Mouse (Mus musculus): ENCODE measurements around the gene Fam118b. TPM values are rescaled to one million over a fixed set of nuclear protein-coding genes. Genes with fewer than 3 reads are reported as not detected.

The Fam118b gene
- polyA plus RNA-seq, 1 experiment from 2014 or later: 35.5 TPM

- peak within 1 kb of the TSS; percentile 79 for H3K9ac ChIP-seq (ENCODE audit: low read length)
- ATAC-seq (ENCODE audit: low read depth): peak; percentile 99
Measured at GRCm38 (mm10) chr9:35175251-35176123, 92.1 kb downstream of the Fam118b start, which contains the start of gene Dcps. Gene Dcps, minus strand, starts transcription at chr9:35176061.

GRCm38 (mm10) chr9:35173331-35173730 lies 94.3 kb downstream of the Fam118b start:
- no peak overlapping the region for H3K27ac ChIP-seq (ENCODE audit: low read length)
- H3K9me3 ChIP-seq (ENCODE audit: control insufficient read depth, low read length): no peaks in the 10 kb centered on the region
- no peaks in the 10 kb centered on the region for H3K27me3 ChIP-seq (ENCODE audit: control insufficient read depth, insufficient read depth, low read depth, low read length)
- peaks cover 9% of the 10 kb centered on the region for H3K4me1 ChIP-seq (replicated peaks; ENCODE audit: control insufficient read depth, insufficient read depth, low read length)
- peaks cover 4% of the 10 kb centered on the region; the same call in 1 of the 2 replicates for H3K36me3 ChIP-seq (ENCODE audit: control insufficient read depth, insufficient read depth, low read length)
- no peak overlapping the region for H3K4me3 ChIP-seq (ENCODE audit: low read length)
- H3K4me2 ChIP-seq (ENCODE audit: low read depth, low read length): no peak overlapping the region
- WGBS: 81% methylated on average over 1 of the region's 1 CpGs
- H3K9ac ChIP-seq (ENCODE audit: low read length): no peak overlapping the region
- ATAC-seq (ENCODE audit: low read depth): no peak

More at GRCm38 (mm10) chr9:35175251-35176123, 92.1 kb downstream of the Fam118b start, which contains the start of gene Dcps:
- H3K4me1 ChIP-seq (replicated peaks; ENCODE audit: control insufficient read depth, insufficient read depth, low read length): peaks cover 9% of the 10 kb centered on the region
- H3K9me3 ChIP-seq (ENCODE audit: control insufficient read depth, low read length): no peaks in the 10 kb centered on the region
- peak within 1 kb of the TSS; percentile 75 for H3K4me3 ChIP-seq (ENCODE audit: low read length)
- WGBS: under 1% methylated on average over 38 of the region's 38 CpGs
- peak within 1 kb of the TSS; percentile 93 for H3K4me2 ChIP-seq (ENCODE audit: low read depth, low read length)
- H3K27me3 ChIP-seq (ENCODE audit: control insufficient read depth, insufficient read depth, low read depth, low read length): no peaks in the 10 kb centered on the region
- H3K36me3 ChIP-seq (ENCODE audit: control insufficient read depth, insufficient read depth, low read length): peaks cover 4% of the 10 kb centered on the region; the same call in 1 of the 2 replicates
- H3K27ac ChIP-seq (ENCODE audit: low read length): peak within 1 kb of the TSS; percentile 87

DNA sequence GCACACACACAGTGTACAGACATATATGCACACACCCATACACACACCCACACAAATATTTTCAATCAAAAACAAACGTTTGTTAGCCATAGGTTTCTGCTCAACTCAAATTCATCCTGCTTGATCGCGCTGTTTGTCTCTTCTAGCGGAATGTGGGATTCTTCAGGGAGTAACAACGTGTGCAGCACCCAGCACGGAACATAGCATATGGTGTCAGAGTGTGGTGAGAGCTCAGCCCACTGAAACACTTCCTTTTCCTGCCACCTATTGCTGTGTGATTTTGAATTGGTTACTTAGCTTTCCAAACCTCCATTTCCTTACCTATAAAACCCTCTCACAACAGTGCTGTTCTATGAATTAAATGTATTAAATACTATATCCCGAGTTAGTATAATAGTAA lies 97.5 kb downstream of the Fam118b start:
- H3K27me3 ChIP-seq (ENCODE audit: control insufficient read depth, insufficient read depth, low read depth, low read length): no peaks in the 10 kb centered on the region
- H3K9ac ChIP-seq (ENCODE audit: low read length): no peak overlapping the region
- peaks cover 4% of the 10 kb centered on the region; the same call in 1 of the 2 replicates for H3K36me3 ChIP-seq (ENCODE audit: control insufficient read depth, insufficient read depth, low read length)
- no peak overlapping the region for H3K4me2 ChIP-seq (ENCODE audit: low read depth, low read length)
- 87% methylated on average over 7 of the region's 7 CpGs for WGBS
- ATAC-seq (ENCODE audit: low read depth): no peak
- no peaks in the 10 kb centered on the region for H3K9me3 ChIP-seq (ENCODE audit: control insufficient read depth, low read length)
- H3K4me1 ChIP-seq (replicated peaks; ENCODE audit: control insufficient read depth, insufficient read depth, low read length): peaks cover 7% of the 10 kb centered on the region
- H3K27ac ChIP-seq (ENCODE audit: low read length): no peak overlapping the region
- H3K4me3 ChIP-seq (ENCODE audit: low read length): no peak overlapping the region

Other genes starting within 250 kb of the Fam118b start
- 38.2 and 39.3 TPM in 2 replicates for gene St3gal4, start 148.5 kb downstream of the Fam118b start, polyA plus RNA-seq (2015; fragmentation: Nextera tagmentation; extraction: Ambion mirVana)
- 85.6 and 86.3 TPM in 2 replicates for gene Dcps, start 91.7 kb downstream of the Fam118b start, polyA plus RNA-seq (2015; fragmentation: Nextera tagmentation; extraction: Ambion mirVana)
- gene Srpr, start 67.6 kb downstream of the Fam118b start, polyA plus RNA-seq (2015; fragmentation: Nextera tagmentation; extraction: Ambion mirVana): 123 and 128 TPM in 2 replicates
- 11.8 and 12.9 TPM in 2 replicates for gene Tirap, start 67.5 kb downstream of the Fam118b start, polyA plus RNA-seq (2015; fragmentation: Nextera tagmentation; extraction: Ambion mirVana)
- 36.3 and 36.8 TPM in 2 replicates for gene Foxred1, start 56.8 kb downstream of the Fam118b start, polyA plus RNA-seq (2015; fragmentation: Nextera tagmentation; extraction: Ambion mirVana)
- gene Rpusd4, start 60 bp upstream of the Fam118b start, polyA plus RNA-seq (2015; fragmentation: Nextera tagmentation; extraction: Ambion mirVana): 25.5 and 27.4 TPM in 2 replicates
- 3.2 and 3.6 TPM in 2 replicates for gene Cdon, start 153.3 kb upstream of the Fam118b start, polyA plus RNA-seq (2015; fragmentation: Nextera tagmentation; extraction: Ambion mirVana)